ENCODE assay signal across 8 mouse cellular contexts in the genomic region with DNA sequence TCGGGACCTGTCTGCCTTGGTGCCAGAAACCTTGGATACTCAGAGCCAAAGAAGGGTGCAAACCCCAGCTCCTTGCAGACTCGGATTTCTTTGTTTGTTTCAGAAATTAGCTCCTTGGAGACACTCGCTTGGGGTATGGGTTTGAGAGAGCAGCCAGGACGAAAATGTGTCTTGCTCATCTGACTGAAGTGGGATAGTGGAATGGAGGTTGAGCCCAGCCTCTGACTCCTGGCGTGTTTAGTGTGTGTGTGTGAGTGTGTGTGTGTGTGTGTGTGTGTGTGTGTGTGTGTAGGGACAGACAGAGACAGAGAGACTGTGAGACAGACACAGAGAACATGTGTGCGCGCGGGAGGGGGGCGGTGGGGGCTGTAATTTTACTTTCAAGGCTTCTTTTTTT. TPM values are rescaled to one million over a fixed set of nuclear protein-coding genes. Genes with fewer than 3 reads are reported as not detected.
DNase-seq lines count a peak whose midpoint lies in the region; ATAC-seq lines count a peak whose summit lies in the region.

No protein-coding gene starts in this region.

- H3K4me1 ChIP-seq in lung, embryonic 16.5 days (replicated peaks; ENCODE audit: control insufficient read depth, insufficient read depth, low read length) = peaks cover 14% of the 10 kb centered on the region
- peaks cover 15% of the 10 kb centered on the region for H3K4me1 ChIP-seq in intestine, embryonic 16.5 days (ENCODE audit: control insufficient read depth, insufficient read depth, low read length)
- peaks cover 7% of the 10 kb centered on the region; the same call in 1 of the 2 replicates for H3K4me1 ChIP-seq in neural tube, embryonic 14.5 days (ENCODE audit: control insufficient read depth, insufficient read depth, low read length)

- H3K4me2 ChIP-seq in lung, embryonic 16.5 days (ENCODE audit: low read depth, low read length) = peak overlapping the region; percentile 90
- H3K4me2 ChIP-seq in intestine, embryonic 16.5 days (ENCODE audit: low read depth, low read length) = peak overlapping the region; percentile 94
- H3K4me2 ChIP-seq in neural tube, embryonic 14.5 days (ENCODE audit: low read depth, low read length) = peak overlapping the region; percentile 88

- peak overlapping the region; percentile 64 for H3K9ac ChIP-seq in lung, embryonic 16.5 days (ENCODE audit: low read length)
- H3K9ac ChIP-seq in intestine, embryonic 16.5 days (ENCODE audit: low read depth, low read length) = peak overlapping the region; percentile 85
- peak overlapping the region; percentile 97 for H3K9ac ChIP-seq in neural tube, embryonic 14.5 days (replicated peaks; ENCODE audit: low read depth, low read length)

- WGBS in lung, embryonic 16.5 days = 11% methylated on average over 9 of the region's 9 CpGs
- WGBS in intestine, embryonic 16.5 days = 19% methylated on average over 9 of the region's 9 CpGs
- WGBS in neural tube, embryonic 14.5 days = 9% methylated on average over 9 of the region's 9 CpGs

- H3K9me3 ChIP-seq in lung, embryonic 16.5 days (ENCODE audit: control insufficient read depth, low read length) = no peaks in the 10 kb centered on the region
- H3K9me3 ChIP-seq in intestine, embryonic 16.5 days (ENCODE audit: control insufficient read depth, low read length) = no peaks in the 10 kb centered on the region
- H3K9me3 ChIP-seq in neural tube, embryonic 14.5 days (ENCODE audit: control insufficient read depth, low read length) = no peaks in the 10 kb centered on the region

- peaks cover 24% of the 10 kb centered on the region for H3K27me3 ChIP-seq in lung, embryonic 16.5 days (ENCODE audit: control insufficient read depth, insufficient read depth, low read depth, low read length)
- H3K27me3 ChIP-seq in intestine, embryonic 16.5 days (replicated peaks; ENCODE audit: control insufficient read depth, insufficient read depth, low read length) = no peaks in the 10 kb centered on the region
- H3K27me3 ChIP-seq in neural tube, embryonic 14.5 days (ENCODE audit: control insufficient read depth, insufficient read depth, low read length) = no peaks in the 10 kb centered on the region; the same call in 1 of the 2 replicates

- no peak overlapping the region for H3K27ac ChIP-seq in lung, embryonic 16.5 days (ENCODE audit: low read length)
- H3K27ac ChIP-seq in intestine, embryonic 16.5 days (ENCODE audit: low read length) = peak overlapping the region; percentile 77; the same call in 1 of the 2 replicates
- peak overlapping the region; percentile 95; the same call in 1 of the 2 replicates for H3K27ac ChIP-seq in neural tube, embryonic 14.5 days (ENCODE audit: low read depth, low read length)

- H3K4me3 ChIP-seq in lung, embryonic 16.5 days (ENCODE audit: low read length) = peak overlapping the region; percentile 61
- H3K4me3 ChIP-seq in intestine, embryonic 16.5 days (ENCODE audit: low read length) = peak overlapping the region; percentile 73
- H3K4me3 ChIP-seq in neural tube, embryonic 14.5 days (ENCODE audit: low read depth, low read length) = peak overlapping the region; percentile 67

- H3K36me3 ChIP-seq in lung, embryonic 16.5 days (ENCODE audit: control insufficient read depth, insufficient read depth, low read length) = no peaks in the 10 kb centered on the region
- no peaks in the 10 kb centered on the region for H3K36me3 ChIP-seq in intestine, embryonic 16.5 days (ENCODE audit: control insufficient read depth, insufficient read depth, low read length)
- no peaks in the 10 kb centered on the region for H3K36me3 ChIP-seq in neural tube, embryonic 14.5 days (ENCODE audit: control insufficient read depth, insufficient read depth, low read length)

- ATAC-seq in lung, embryonic 16.5 days (ENCODE audit: low read depth) = no peak
- ATAC-seq in intestine, embryonic 16.5 days = peak; percentile 27; the same call in 1 of the 2 replicates
- ATAC-seq in neural tube, embryonic 14.5 days (ENCODE audit: low read depth) = no peak

- peak; percentile 20 for DNase-seq in cerebellum, adult 8-10 months
- DNase-seq in cerebellum, postnatal 4 days (ENCODE audit: low spot score in 2 of 2) = no peak
- no peak for DNase-seq in lung, postnatal 10 days
- no peak for DNase-seq in right cerebral cortex, postnatal 25 days
- no peak for DNase-seq in spleen, adult 12 weeks (ENCODE audit: low spot score)

RNA-seq across cellular contexts. Expression of a gene that starts 1.1 kb away (rescaled TPM):
- 9.4 and 11.1 TPM in 2 replicates for polyA plus RNA-seq in lung, embryonic 16.5 days (2015; fragmentation: Nextera tagmentation; extraction: Ambion mirVana)
- polyA plus RNA-seq in intestine, embryonic 16.5 days (2015; fragmentation: Nextera tagmentation; extraction: Ambion mirVana) = 20.2 and 20.8 TPM in 2 replicates
- 23.5 and 30.1 TPM in 2 replicates for polyA plus RNA-seq in neural tube, embryonic 14.5 days (2014; fragmentation: Nextera tagmentation; extraction: Ambion mirVana)
